Mouse (Mus musculus) megakaryocyte, embryonic 14.5 days (primary cell): ENCODE measurements around the gene C1qtnf4.

Source experiments
- FLI1 ChIP-seq: IDR thresholded peaks from 2 replicates; pipeline ENCODE4 v1.6.1; 2012; ENCODE audit warnings: low read length, inconsistent platforms, mixed read lengths
- GATA1 ChIP-seq: IDR thresholded peaks from 3 replicates; pipeline ENCODE4 v1.6.1; 2012; ENCODE audit warnings: mixed read lengths, low read length, inconsistent platforms, borderline replicate concordance

DNA sequence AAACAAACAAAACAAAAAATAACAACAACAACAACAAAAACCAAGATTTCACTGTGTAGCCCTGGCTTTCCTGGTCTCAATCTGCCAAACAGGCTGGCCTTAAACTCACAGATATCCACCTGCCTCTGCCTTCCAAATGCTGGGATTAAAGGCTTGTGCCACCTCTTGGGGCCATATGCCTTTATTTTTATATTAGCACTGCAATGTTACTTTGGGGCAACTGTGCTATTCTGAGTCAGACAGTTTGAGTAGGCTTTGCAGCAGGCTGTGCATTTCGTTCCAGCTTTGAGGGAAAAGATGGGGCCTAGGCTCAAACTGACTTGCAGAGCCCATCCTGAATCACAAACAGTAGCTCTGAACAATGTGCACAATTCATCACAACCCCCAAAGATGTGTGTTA, 42.0 kb upstream of the C1qtnf4 start:
- TF ChIP-seq GATA1 (no peak), FLI1 (no peak)
